Mouse (Mus musculus): ENCODE measurements around the gene Msl1. TPM values are rescaled to one million over a fixed set of nuclear protein-coding genes. Genes with fewer than 3 reads are reported as not detected.

Msl1 gene
- polyA plus RNA-seq, 1 experiment from 2014 or later, result 32.7 TPM

DNA sequence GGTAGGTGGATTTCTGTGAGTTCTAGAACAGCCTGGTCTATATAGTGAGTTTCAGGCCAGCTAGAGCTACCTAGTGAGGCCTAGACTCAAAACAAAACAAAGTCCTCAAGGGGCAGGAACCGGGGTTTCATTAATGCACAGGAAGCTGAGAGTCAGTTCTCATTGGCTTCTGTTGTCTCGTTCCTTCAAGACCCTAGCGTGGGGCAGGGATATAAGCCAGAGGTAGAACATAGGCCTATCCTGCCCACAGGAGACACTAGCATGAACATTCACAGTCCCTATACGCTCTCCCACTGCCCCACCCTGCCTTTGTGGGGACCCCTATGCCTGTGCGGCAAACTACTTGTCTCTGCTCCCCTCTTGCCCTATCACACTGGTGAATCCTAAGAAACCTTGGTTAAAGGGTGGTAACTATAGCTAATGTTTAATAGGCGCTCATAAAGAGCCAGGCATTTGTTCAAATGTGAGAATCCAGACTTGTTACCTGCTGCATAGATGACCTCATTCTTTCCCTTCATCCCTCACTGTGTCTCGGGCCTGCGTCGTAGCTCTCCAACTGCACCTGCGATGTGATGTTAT is 42.7 kb upstream of the Msl1 start:
- H3K4me1 ChIP-seq (replicated peaks), result peaks cover 61% of the 10 kb centered on the region
- H3K9ac ChIP-seq (replicated peaks), result no peak overlapping the region
- no peaks in the 10 kb centered on the region for H3K27me3 ChIP-seq
- H3K9me3 ChIP-seq, result no peaks in the 10 kb centered on the region
- no peak for ATAC-seq (ENCODE audit: insufficient number of reproducible peaks, insufficient read depth, low FRiP score, low TSS enrichment, low read depth)
- H3K4me2 ChIP-seq, result no peak overlapping the region
- H3K27ac ChIP-seq, result no peak overlapping the region
- no peak overlapping the region for H3K4me3 ChIP-seq (replicated peaks)
- H3K36me3 ChIP-seq, result peaks cover 37% of the 10 kb centered on the region
- WGBS, result 85% methylated on average over 10 of the region's 10 CpGs

DNA sequence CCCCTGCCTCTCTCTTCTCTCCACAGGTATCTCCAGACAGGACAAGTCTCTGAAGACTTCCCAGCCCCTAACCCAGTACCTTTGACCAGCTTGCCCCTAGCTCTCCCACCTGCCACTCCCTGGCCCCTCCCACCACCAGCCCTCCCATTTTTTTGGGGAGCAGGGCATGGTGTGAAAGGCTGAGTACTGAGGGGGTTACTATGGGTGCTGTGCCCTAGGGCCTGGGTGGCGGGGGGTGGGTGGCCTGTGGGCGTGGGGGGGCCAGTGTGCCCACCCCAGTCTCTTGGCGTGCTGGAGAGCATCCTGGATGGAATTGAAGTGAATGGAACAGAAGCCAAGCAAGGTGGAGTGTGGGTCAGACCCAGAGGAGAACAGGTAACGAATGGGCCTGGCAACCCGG is 42.1 kb upstream of the Msl1 start:
- Histone ChIP-seq H3K36me3 (peaks cover 39% of the 10 kb centered on the region), H3K9me3 (no peaks in the 10 kb centered on the region), H3K9ac (replicated peaks) (no peak overlapping the region), H3K27me3 (no peaks in the 10 kb centered on the region), H3K4me2 (no peak overlapping the region), H3K4me3 (replicated peaks) (no peak overlapping the region), H3K27ac (0 out of 2 replicates have a peak overlapping the region, but pooled peaks have one; percentile 12), H3K4me1 (replicated peaks) (peaks cover 55% of the 10 kb centered on the region)
- 84% methylated on average over 5 of the region's 5 CpGs for WGBS
- ATAC-seq (ENCODE audit: insufficient number of reproducible peaks, insufficient read depth, low FRiP score, low TSS enrichment, low read depth), result no peak

DNA sequence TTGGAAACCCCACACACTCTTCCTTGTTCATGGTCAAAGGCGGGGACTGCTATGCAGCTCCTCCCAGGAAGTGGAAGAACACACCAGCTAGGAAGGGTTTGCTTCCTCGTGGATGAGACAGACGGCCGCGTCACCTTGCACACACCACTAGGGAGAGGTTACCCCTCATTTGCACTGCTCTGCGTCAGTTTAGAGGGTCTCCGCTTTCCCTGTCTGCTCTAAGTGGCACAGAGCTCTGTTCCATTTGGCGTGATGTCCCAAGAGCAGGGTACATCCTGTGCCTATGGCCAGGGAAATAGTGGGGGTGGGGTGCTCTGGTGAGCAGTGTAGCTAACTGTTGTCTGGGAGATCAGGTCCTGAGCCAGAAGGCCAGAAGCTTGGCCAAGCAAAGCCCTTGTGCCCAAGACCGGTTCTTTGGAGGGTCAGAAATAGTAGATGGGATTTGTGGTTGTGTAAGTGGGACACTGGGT is 41.1 kb upstream of the Msl1 start:
- 0 out of 2 replicates have a peak, but pooled peaks have one; percentile 26 for ATAC-seq (ENCODE audit: insufficient number of reproducible peaks, insufficient read depth, low FRiP score, low TSS enrichment, low read depth)
- Histone ChIP-seq H3K27ac (peak overlapping the region; percentile 59), H3K4me1 (replicated peaks) (peaks cover 46% of the 10 kb centered on the region), H3K4me2 (no peak overlapping the region), H3K9ac (replicated peaks) (0 out of 2 replicates have a peak overlapping the region, but pooled peaks have one; percentile 18), H3K27me3 (no peaks in the 10 kb centered on the region), H3K36me3 (peaks cover 47% of the 10 kb centered on the region), H3K4me3 (replicated peaks) (no peak overlapping the region), H3K9me3 (no peaks in the 10 kb centered on the region)
- WGBS, result 75% methylated on average over 9 of the region's 9 CpGs

DNA sequence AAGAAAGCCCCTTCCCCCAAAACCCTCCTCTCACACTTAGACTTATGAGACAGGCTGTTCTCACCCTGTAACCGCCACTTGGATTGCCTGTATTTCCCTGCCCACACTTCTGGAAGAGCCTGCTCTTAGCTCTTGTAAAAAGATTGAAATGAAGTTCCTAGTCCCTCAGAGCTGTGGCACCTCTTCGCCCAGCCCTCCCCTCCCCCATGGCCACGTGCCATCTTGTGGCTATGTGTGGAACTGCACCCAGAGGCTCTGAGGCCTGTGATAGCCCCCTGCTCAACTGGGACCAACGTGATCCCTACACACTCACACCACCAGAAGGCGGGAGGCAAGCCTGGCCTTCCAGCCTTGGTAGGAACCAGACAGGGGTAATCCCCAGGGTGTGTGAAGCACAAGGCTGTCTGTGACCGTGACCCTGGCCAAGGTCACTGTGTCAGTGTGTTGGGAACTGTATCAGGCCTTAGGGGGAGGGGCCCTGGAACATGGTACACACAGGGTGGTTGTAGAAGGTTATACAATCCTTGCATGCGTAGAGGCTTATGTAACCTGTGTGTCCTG is 40.6 kb upstream of the Msl1 start:
- no peaks in the 10 kb centered on the region for H3K27me3 ChIP-seq
- H3K4me3 ChIP-seq (replicated peaks), result no peak overlapping the region
- no peaks in the 10 kb centered on the region for H3K9me3 ChIP-seq
- H3K4me1 ChIP-seq (replicated peaks), result peaks cover 41% of the 10 kb centered on the region
- no peak overlapping the region for H3K4me2 ChIP-seq
- WGBS, result 23% methylated on average over 7 of the region's 7 CpGs
- H3K9ac ChIP-seq (replicated peaks), result 0 out of 2 replicates have a peak overlapping the region, but pooled peaks have one; percentile 18
- peak; percentile 28 for ATAC-seq (ENCODE audit: insufficient number of reproducible peaks, insufficient read depth, low FRiP score, low TSS enrichment, low read depth)
- H3K36me3 ChIP-seq, result peaks cover 47% of the 10 kb centered on the region
- H3K27ac ChIP-seq, result peak overlapping the region; percentile 59

DNA sequence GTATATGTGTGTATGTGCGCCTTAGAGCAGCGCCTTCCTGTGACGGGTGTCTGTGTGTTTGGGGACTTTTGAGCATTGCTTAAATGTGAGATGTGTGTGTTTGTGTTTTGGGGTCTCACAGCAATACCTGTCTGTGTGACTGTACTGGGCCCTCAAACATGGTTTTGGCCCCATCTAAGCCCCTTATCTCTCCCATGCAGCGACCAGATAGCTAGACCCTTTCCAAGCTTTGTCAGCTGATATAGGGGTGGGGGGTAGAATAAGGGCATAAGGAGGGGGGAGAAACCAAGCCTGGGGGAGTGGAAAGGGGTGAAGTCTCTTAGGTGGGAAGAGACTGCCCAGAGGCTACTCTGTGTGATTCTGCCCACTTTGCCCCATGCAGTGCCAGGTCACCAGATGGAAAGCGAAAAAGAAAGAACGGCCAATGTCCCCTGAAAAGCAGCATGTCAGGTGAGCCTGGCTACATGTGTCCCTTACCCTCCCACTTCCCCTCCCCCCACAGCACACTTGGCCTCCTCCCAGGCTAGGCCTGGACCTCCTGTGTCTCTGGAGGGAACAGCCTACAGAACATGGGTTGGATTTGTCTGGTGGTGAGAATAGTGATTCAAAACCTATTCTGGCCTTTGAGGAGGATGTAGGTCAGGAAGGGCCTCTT is 39.5 kb upstream of the Msl1 start:
- H3K36me3 ChIP-seq, result peaks cover 58% of the 10 kb centered on the region
- peaks cover 29% of the 10 kb centered on the region for H3K4me1 ChIP-seq (replicated peaks)
- no peaks in the 10 kb centered on the region for H3K9me3 ChIP-seq
- no peak overlapping the region for H3K27ac ChIP-seq
- no peak for ATAC-seq (ENCODE audit: insufficient number of reproducible peaks, insufficient read depth, low FRiP score, low TSS enrichment, low read depth)
- no peak overlapping the region for H3K4me2 ChIP-seq
- H3K9ac ChIP-seq (replicated peaks), result no peak overlapping the region
- no peaks in the 10 kb centered on the region for H3K27me3 ChIP-seq
- 93% methylated on average over 6 of the region's 6 CpGs for WGBS
- no peak overlapping the region for H3K4me3 ChIP-seq (replicated peaks)

DNA sequence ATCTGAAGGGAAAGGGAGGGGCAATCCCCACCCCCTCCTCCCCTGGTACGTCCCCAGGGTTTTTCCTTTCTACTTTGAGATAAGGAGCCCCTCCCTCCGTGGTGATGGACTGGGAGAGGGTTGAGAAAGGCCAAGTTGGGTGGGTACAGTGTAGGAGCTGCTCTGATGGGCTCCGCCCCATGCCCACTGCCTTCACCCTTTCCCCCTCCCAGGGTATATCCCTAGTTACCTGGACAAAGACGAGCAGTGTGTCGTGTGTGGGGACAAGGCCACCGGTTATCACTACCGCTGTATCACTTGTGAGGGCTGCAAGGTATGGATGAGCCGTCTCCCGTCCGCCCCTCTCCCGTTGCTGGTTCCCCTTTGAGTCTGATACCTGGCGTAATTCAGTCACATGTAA is 38.6 kb upstream of the Msl1 start:
- Histone ChIP-seq H3K27ac (no peak overlapping the region), H3K4me1 (replicated peaks) (peaks cover 21% of the 10 kb centered on the region), H3K9ac (replicated peaks) (no peak overlapping the region), H3K36me3 (peaks cover 67% of the 10 kb centered on the region), H3K4me2 (no peak overlapping the region), H3K27me3 (no peaks in the 10 kb centered on the region), H3K4me3 (replicated peaks) (no peak overlapping the region), H3K9me3 (no peaks in the 10 kb centered on the region)
- 86% methylated on average over 12 of the region's 12 CpGs for WGBS
- ATAC-seq (ENCODE audit: insufficient number of reproducible peaks, insufficient read depth, low FRiP score, low TSS enrichment, low read depth), result no peak

DNA sequence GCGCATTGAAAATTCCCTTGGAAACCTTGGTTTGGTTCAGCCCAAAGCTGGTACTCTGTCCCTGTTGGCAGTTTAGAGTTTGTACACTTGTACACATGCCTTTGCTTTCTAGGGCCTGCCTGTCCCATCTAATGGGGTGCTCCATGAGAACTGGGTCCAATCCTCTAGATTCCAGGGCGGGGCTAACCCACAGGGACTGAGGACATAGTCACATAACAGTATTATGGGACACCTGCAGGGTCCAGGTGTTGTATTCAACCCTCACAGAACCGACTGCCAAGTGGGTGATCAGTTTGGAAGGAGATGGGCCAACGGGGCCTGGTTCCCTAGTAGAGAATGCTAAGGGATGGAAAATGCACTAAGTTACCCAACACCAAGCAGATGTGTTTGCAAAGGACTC is 33.4 kb upstream of the Msl1 start:
- H3K4me1 ChIP-seq (replicated peaks), result peaks cover 18% of the 10 kb centered on the region
- H3K9me3 ChIP-seq, result no peaks in the 10 kb centered on the region
- no peaks in the 10 kb centered on the region for H3K27me3 ChIP-seq
- no peak overlapping the region for H3K4me3 ChIP-seq (replicated peaks)
- H3K9ac ChIP-seq (replicated peaks), result no peak overlapping the region
- 87% methylated on average over 4 of the region's 4 CpGs for WGBS
- peaks cover 75% of the 10 kb centered on the region for H3K36me3 ChIP-seq
- ATAC-seq (ENCODE audit: insufficient number of reproducible peaks, insufficient read depth, low FRiP score, low TSS enrichment, low read depth), result no peak
- no peak overlapping the region for H3K4me2 ChIP-seq
- no peak overlapping the region for H3K27ac ChIP-seq

DNA sequence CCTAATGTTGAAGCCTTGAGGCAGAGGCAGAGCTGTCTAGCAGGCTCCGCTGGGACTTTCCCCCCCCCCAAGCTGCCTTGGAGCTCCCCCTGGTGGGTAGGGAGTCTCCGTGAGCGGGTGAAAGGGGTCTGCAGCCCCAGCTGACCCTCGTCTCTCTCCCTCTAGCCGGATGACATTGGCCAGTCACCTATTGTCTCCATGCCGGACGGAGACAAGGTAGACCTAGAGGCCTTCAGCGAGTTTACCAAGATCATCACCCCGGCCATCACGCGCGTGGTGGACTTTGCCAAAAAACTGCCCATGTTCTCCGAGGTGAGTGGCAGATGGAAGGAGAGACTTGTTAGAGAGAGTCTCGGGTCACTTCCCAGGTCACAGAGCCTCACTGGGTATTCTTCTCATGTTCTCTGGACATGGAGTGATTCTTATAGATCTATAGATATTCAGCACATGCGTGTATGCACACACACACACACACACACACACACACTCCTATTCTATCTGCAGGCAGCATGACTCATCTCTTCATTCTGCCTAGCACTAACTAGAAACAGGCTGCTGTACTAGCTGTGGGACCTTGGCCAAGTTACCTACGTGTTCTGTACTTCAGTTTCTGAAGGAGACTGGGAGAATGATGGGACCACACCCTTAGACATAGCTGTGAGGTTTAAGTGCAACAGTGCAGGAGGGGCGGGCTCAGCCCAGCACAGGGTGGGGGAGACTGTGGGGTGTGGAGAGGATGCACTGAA is 32.4 kb upstream of the Msl1 start:
- Histone ChIP-seq H3K9ac (replicated peaks) (no peak overlapping the region), H3K4me2 (no peak overlapping the region), H3K9me3 (no peaks in the 10 kb centered on the region), H3K27ac (no peak overlapping the region), H3K4me3 (replicated peaks) (no peak overlapping the region), H3K36me3 (peaks cover 70% of the 10 kb centered on the region), H3K4me1 (replicated peaks) (peaks cover 28% of the 10 kb centered on the region), H3K27me3 (no peaks in the 10 kb centered on the region)
- no peak for ATAC-seq (ENCODE audit: insufficient number of reproducible peaks, insufficient read depth, low FRiP score, low TSS enrichment, low read depth)
- 68% methylated on average over 17 of the region's 17 CpGs for WGBS

DNA sequence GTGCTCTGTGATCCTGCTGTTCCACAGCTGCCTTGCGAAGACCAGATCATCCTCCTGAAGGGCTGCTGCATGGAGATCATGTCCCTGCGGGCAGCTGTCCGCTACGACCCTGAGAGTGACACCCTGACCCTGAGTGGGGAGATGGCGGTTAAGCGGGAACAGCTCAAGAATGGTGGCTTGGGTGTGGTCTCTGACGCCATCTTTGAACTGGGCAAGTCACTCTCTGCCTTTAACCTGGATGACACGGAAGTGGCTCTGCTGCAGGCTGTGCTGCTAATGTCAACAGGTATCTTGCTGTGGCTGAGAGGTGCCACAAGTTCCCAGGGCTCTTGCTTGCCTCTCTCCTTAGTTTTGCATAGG is 31.8 kb upstream of the Msl1 start:
- Histone ChIP-seq H3K9ac (replicated peaks) (no peak overlapping the region), H3K27ac (no peak overlapping the region), H3K4me3 (replicated peaks) (no peak overlapping the region), H3K27me3 (no peaks in the 10 kb centered on the region), H3K9me3 (no peaks in the 10 kb centered on the region), H3K4me2 (no peak overlapping the region), H3K36me3 (peaks cover 69% of the 10 kb centered on the region), H3K4me1 (replicated peaks) (peaks cover 34% of the 10 kb centered on the region)
- 91% methylated on average over 8 of the region's 8 CpGs for WGBS
- no peak for ATAC-seq (ENCODE audit: insufficient number of reproducible peaks, insufficient read depth, low FRiP score, low TSS enrichment, low read depth)

DNA sequence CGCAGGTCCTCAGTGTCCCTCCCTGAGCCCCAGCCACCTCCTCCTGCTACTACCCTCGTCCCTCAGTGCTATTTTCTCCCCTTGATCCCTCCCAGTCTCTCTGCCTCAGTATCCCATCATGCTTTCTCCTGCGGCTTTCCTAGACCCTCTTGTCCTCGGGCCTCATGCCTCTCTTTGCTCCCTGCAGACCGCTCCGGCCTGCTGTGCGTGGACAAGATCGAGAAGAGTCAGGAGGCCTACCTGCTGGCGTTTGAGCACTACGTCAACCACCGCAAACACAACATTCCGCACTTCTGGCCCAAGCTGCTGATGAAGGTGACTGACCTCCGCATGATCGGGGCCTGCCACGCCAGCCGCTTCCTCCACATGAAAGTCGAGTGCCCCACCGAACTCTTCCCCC is 31.2 kb upstream of the Msl1 start:
- no peaks in the 10 kb centered on the region for H3K9me3 ChIP-seq
- WGBS, result 82% methylated on average over 18 of the region's 18 CpGs
- H3K4me2 ChIP-seq, result no peak overlapping the region
- H3K27me3 ChIP-seq, result no peaks in the 10 kb centered on the region
- H3K36me3 ChIP-seq, result peaks cover 69% of the 10 kb centered on the region
- no peak overlapping the region for H3K4me3 ChIP-seq (replicated peaks)
- no peak overlapping the region for H3K27ac ChIP-seq
- ATAC-seq (ENCODE audit: insufficient number of reproducible peaks, insufficient read depth, low FRiP score, low TSS enrichment, low read depth), result no peak
- H3K4me1 ChIP-seq (replicated peaks), result peaks cover 36% of the 10 kb centered on the region
- no peak overlapping the region for H3K9ac ChIP-seq (replicated peaks)

DNA sequence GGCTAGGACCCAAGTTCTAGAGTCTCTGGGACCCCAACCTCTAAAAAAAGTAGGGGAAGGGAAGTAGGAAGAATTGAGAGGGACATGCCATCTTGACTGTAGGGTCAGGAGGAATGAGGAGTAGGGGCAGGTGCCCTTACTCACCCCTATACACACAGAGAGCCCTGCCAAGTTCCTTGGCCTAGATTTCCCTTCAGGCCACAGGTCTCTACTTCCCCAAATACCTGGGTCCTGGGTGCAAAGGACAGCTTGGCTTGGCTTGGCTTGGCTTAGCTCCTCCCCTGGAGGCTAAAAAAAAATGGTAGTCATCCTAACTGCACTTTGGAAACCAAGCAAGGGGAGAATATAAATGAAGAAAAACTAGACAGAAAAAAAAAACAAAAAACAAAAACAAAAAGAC is 30.6 kb upstream of the Msl1 start:
- Histone ChIP-seq H3K36me3 (peaks cover 75% of the 10 kb centered on the region), H3K4me2 (no peak overlapping the region), H3K4me1 (replicated peaks) (peaks cover 36% of the 10 kb centered on the region), H3K27ac (no peak overlapping the region), H3K4me3 (replicated peaks) (no peak overlapping the region), H3K9me3 (no peaks in the 10 kb centered on the region), H3K27me3 (no peaks in the 10 kb centered on the region), H3K9ac (replicated peaks) (no peak overlapping the region)
- no peak for ATAC-seq (ENCODE audit: insufficient number of reproducible peaks, insufficient read depth, low FRiP score, low TSS enrichment, low read depth)
